Mouse (Mus musculus): ENCODE results near the gene Gm2663.
"Not testable (repeated sequence)": the region's sequence is repeated elsewhere in the genome, so short reads cannot be mapped to it uniquely, and the experiment has no call there.

The Gm2663 gene

GRCm38 (mm10) chr6:40999379-40999778, at the start of gene Gm2663:
Gene Gm2663, minus strand, starts transcription at chr6:40999479.
- not testable (repeated sequence) for DNase-seq (ENCODE audit: low spot score)

DNA sequence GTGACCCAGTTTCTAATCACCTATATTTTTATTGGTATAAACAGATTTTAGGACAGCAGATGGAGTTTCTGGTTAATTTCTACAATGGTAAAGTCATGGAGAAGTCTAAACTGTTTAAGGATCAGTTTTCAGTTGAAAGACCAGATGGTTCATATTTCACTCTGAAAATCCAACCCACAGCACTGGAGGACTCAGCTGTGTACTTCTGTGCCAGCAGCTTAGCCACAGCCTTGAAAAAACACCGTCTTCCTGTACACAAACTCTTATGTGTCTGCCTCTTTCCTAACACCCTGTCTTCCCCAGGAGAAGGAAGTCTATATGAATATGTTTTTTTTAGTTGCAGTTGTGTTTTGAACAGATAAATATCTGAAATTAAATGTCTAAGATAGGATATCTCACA, 49.3 kb upstream of the Gm2663 start:
- DNase-seq (ENCODE audit: low spot score), result no peak

- DNase-seq (ENCODE audit: low spot score), result no peak
Measured at GRCm38 (mm10) chr6:41047961-41048360, 48.7 kb upstream of the Gm2663 start.

DNA sequence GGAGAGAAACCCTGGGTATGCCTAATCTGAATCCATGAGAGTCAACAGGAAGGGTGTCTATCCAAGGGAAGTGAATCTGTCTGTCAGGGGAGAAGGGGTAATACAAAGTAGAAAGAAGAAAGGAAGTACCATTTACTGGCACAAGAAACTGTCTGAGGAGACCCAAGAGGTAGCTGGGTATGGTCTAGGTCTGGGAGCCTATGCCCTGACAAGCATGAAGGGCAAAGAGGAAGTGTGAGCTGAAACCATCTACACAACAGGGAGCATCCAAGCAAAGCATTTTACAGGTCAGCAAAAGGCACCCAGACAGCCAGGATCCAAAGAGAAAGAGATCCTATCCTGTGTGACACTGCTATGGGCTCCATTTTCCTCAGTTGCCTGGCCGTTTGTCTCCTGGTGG, 47.9 kb upstream of the Gm2663 start:
- no peak for DNase-seq (ENCODE audit: low spot score)

DNA sequence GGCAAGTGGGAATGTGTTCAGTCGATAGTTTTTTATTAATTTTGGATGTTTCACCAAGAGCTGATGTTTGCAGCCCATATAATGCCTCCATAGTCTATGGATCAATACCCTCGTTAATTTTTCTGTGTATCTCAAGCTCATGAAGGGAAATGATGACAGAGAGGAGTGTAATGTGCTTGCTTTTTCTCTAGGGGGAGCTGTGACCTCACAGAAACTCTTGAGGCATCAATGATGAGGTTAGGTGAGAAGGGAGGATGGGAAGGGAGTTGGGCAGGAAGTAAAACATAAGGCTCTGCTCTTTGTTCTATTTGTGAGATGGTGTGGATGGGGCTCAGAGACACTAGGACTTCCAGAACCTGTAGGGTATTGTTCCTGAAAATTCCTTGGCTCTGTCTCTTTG, 47.3 kb upstream of the Gm2663 start:
- DNase-seq (ENCODE audit: low spot score), result no peak

GRCm38 (mm10) chr6:41044753-41045152, 45.5 kb upstream of the Gm2663 start:
- DNase-seq (ENCODE audit: low spot score), result no peak

- no peak for DNase-seq (ENCODE audit: low spot score)
Measured at GRCm38 (mm10) chr6:41044314-41044713, 45.0 kb upstream of the Gm2663 start.

- DNase-seq (ENCODE audit: low spot score), result no peak
Measured at GRCm38 (mm10) chr6:41035409-41035808, 36.1 kb upstream of the Gm2663 start, which contains the start of gene 2210010C04Rik. Gene 2210010C04Rik, minus strand, starts transcription at chr6:41035509.

GRCm38 (mm10) chr6:41032802-41033201, 33.5 kb upstream of the Gm2663 start:
- no peak for DNase-seq (ENCODE audit: low spot score)

DNA sequence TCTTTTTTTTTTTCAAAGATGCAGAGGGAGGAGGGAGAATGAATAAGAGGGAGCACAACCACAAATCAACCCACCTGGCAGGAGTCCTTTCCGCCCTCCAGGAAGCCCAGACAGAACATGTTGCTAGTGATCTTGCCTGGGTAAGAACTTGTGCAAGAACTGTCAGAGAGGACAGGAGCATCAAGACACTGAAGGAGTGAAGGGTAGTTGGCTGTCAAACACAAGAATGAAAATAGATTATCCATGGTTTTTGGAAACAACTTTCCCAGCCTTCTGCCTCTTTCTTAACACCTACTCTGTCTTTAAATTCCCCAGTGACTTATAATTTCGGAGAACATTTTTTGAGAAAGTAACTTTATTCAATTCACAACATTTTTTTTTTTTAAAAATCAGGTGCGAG, 33.0 kb upstream of the Gm2663 start:
- no peak for DNase-seq (ENCODE audit: low spot score)

- no peak for DNase-seq (ENCODE audit: low spot score)
Measured at GRCm38 (mm10) chr6:41030821-41031220, 31.5 kb upstream of the Gm2663 start.

GRCm38 (mm10) chr6:41027053-41027452, 27.8 kb upstream of the Gm2663 start:
- DNase-seq (ENCODE audit: low spot score), result no peak

- peak; percentile 6 for DNase-seq (ENCODE audit: low spot score)
Measured at GRCm38 (mm10) chr6:41025873-41026650, 26.8 kb upstream of the Gm2663 start.

DNA sequence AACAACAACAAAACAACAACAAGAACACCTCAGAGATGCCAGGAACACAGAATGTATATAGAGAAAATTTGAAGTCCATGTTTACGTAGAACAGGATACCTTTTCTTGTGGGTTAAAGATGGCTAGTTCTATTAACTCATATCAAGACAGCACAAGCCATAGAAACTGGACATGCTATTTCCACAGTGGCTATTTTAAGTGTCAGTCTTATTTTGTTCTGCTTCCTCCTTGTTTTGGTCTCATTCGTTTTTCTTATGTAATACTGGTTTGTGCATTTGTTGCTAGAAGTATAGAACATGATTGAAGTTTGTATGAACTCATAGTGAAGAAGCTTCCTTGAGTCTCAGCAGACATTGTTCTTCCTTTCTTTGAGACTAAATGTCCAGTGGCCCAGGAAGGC, 19.9 kb upstream of the Gm2663 start:
- DNase-seq (ENCODE audit: low spot score), result no peak

DNA sequence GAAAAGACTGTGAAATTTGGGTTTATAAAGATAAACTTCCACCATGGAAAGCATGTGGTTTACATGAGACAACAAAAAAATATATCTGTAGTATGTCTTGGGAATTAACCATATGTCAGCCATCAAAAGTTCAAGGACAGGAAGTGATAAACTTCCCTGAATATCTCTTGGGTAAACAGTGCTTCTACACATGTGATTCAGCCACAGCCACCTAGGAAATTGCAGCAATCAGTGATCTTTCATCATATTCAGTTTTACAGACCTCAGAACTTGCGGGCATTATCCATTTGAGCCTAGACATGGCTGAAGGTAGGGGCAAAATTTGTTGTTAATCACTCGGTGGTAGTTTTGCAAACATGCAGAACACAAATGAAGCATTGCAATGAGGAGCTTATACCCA, 19.4 kb upstream of the Gm2663 start:
- DNase-seq (ENCODE audit: low spot score), result no peak

GRCm38 (mm10) chr6:41015065-41015464, 15.8 kb upstream of the Gm2663 start:
- no peak for DNase-seq (ENCODE audit: low spot score)

DNA sequence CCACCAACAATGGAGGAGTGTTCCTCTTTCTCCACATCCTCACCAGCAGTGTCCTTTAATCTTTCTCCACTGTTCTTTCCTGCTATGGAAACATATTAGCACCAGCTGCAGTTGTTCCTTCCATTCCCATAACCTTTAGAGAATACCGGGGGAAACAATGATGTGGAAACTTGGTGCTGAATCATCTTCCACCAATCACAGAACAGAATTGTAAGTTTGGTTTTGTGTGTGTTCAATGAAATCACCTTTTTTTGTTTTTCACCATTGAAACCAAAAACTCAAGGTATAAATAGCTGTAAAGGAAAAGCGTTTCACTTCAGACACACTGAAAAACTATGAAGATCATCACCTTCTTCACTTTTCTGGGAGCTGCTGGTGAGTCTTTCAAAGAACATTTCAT, 34.8 kb downstream of the Gm2663 start, which contains the start of gene 1810009J06Rik:
TSS of gene 1810009J06Rik (plus strand) at position 301 of the 400 bp plus-strand sequence.
- not testable (repeated sequence) for DNase-seq (ENCODE audit: low spot score)

GRCm38 (mm10) chr6:40953716-40954115, 45.6 kb downstream of the Gm2663 start:
- DNase-seq (ENCODE audit: low spot score), result no peak

- DNase-seq (ENCODE audit: low spot score), result no peak
Measured at GRCm38 (mm10) chr6:40951770-40952169, 47.5 kb downstream of the Gm2663 start, which contains the start of gene Gm4744. Gene Gm4744, minus strand, starts transcription at chr6:40951870.
